Mouse (Mus musculus) intestine, postnatal 0 days (tissue): ENCODE results near the gene Galnt6. TPM values are rescaled to one million over a fixed set of nuclear protein-coding genes. Genes with fewer than 3 reads are reported as not detected.

Source experiments
- ATAC-seq: fragments of 200-750 bp; cut with Nextera tagmentation; 2 replicates; pipeline ENCODE4 v1.8.0; 2017; ENCODE audit warnings: mild to moderate bottlenecking, moderate TSS enrichment, moderate library complexity
- H3K27ac ChIP-seq: fragments of 300-500 bp; sonication (generic); 2 replicates; pipeline ENCODE4 v1.5.1; 2014; ENCODE audit warnings: mild to moderate bottlenecking, low read depth, low read length, moderate library complexity
- H3K27me3 ChIP-seq: fragments of 300-500 bp; sonication (generic); replicated peaks from 2 replicates; pipeline ENCODE4 v1.6.1; 2014; ENCODE audit warnings: low read length, mixed read lengths; ENCODE audit not compliant: control insufficient read depth, insufficient read depth
- H3K36me3 ChIP-seq: fragments of 300-500 bp; sonication (generic); 2 replicates; pipeline ENCODE4 v1.6.1; 2014; ENCODE audit warnings: mild to moderate bottlenecking, moderate library complexity; ENCODE audit not compliant: control insufficient read depth, insufficient read depth
- H3K4me1 ChIP-seq: fragments of 300-500 bp; sonication (generic); replicated peaks from 2 replicates; pipeline ENCODE4 v1.6.1; 2014; ENCODE audit warnings: antibody characterized with exemption, low read length, mixed read lengths; ENCODE audit not compliant: control insufficient read depth, insufficient read depth
- H3K4me2 ChIP-seq: fragments of 300-500 bp; sonication (generic); replicated peaks from 2 replicates; pipeline ENCODE4 v1.6.1; 2014; ENCODE audit warnings: low read depth, mild to moderate bottlenecking, moderate library complexity
- H3K4me3 ChIP-seq: fragments of 300-500 bp; sonication (generic); 2 replicates; pipeline ENCODE4 v1.5.1; 2014; ENCODE audit warnings: low read depth, low read length
- H3K9ac ChIP-seq: fragments of 300-500 bp; sonication (generic); 2 replicates; pipeline ENCODE4 v1.6.1; 2014; ENCODE audit warnings: mild to moderate bottlenecking, low read depth, low read length
- H3K9me3 ChIP-seq: fragments of 300-500 bp; sonication (generic); 2 replicates; pipeline ENCODE4 v1.6.1; 2016; ENCODE audit warnings: mixed run types; ENCODE audit not compliant: control insufficient read depth
- CTCF ChIP-seq: sonication (generic); IDR thresholded peaks from 2 replicates; pipeline ENCODE4 v1.5.1; 2016; ENCODE audit warnings: low read depth, mild to moderate bottlenecking, control low read depth, antibody characterized with exemption, moderate library complexity
- WGBS: fragments of 180-500 bp; shearing (Covaris S2); extraction: QIAGEN DNeasy Blood & Tissue Kit; methylation state at CpG from one replicate; pipeline ENCODE4 v1.1.7; 2014; 5-methylcytosine and 5-hydroxymethylcytosine counted together
- polyA plus RNA-seq: library from polyadenylated mRNA; unstranded; fragments of >200 nt; fragmentation: Nextera tagmentation; extraction: Ambion mirVana; gene quantifications from 2 replicates; pipeline ENCODE4 v1.2.1, GENCODE M21; 2015

The Galnt6 gene
- polyA plus RNA-seq, 1 experiment from 2014 or later = 72.5 TPM

GRCm38 (mm10) chr15:100685255-100685654, 43.9 kb downstream of the Galnt6 start:
- ATAC-seq = no peak
- Histone ChIP-seq H3K4me2 (no peak overlapping the region; the same call in 1 of the 2 replicates), H3K9ac (no peak overlapping the region), H3K4me3 (no peak overlapping the region), H3K36me3 (no peaks in the 10 kb centered on the region), H3K27me3 (no peaks in the 10 kb centered on the region), H3K27ac (no peak overlapping the region), H3K9me3 (0 out of 2 replicates have a peak, but pooled peaks cover under 1% of the 10 kb centered on the region), H3K4me1 (no peaks in the 10 kb centered on the region)
- WGBS = 29% methylated on average over 13 of the region's 13 CpGs
- TF ChIP-seq CTCF = no peak

- Histone ChIP-seq H3K4me1 (0 out of 2 replicates have a peak, but pooled peaks cover 2% of the 10 kb centered on the region), H3K27ac (no peak overlapping the region), H3K4me3 (no peak overlapping the region), H3K36me3 (no peaks in the 10 kb centered on the region), H3K27me3 (no peaks in the 10 kb centered on the region), H3K9me3 (no peaks in the 10 kb centered on the region), H3K9ac (no peak overlapping the region), H3K4me2 (no peak overlapping the region)
- ATAC-seq = no peak
- 51% methylated on average over 10 of the region's 10 CpGs for WGBS
- TF ChIP-seq CTCF = no peak
Measured at GRCm38 (mm10) chr15:100684450-100684849, 44.7 kb downstream of the Galnt6 start.

- TF ChIP-seq CTCF = peak; percentile 93
- H3K4me1 ChIP-seq = 0 out of 2 replicates have a peak, but pooled peaks cover 4% of the 10 kb centered on the region
Measured at GRCm38 (mm10) chr15:100683041-100683440, 46.1 kb downstream of the Galnt6 start.

GRCm38 (mm10) chr15:100681770-100682169, 47.4 kb downstream of the Galnt6 start:
- no peak overlapping the region for H3K9ac ChIP-seq
- no peak for TF ChIP-seq CTCF
- H3K36me3 ChIP-seq = no peaks in the 10 kb centered on the region
- no peaks in the 10 kb centered on the region for H3K27me3 ChIP-seq
- no peak for ATAC-seq
- H3K27ac ChIP-seq = no peak overlapping the region
- WGBS = 43% methylated on average over 7 of the region's 7 CpGs
- no peak overlapping the region; the same call in 1 of the 2 replicates for H3K4me2 ChIP-seq
- 0 out of 2 replicates have a peak, but pooled peaks cover 4% of the 10 kb centered on the region for H3K4me1 ChIP-seq
- no peak overlapping the region for H3K4me3 ChIP-seq
- H3K9me3 ChIP-seq = no peaks in the 10 kb centered on the region

More at GRCm38 (mm10) chr15:100683041-100683440, 46.1 kb downstream of the Galnt6 start:
- no peaks in the 10 kb centered on the region for H3K27me3 ChIP-seq
- H3K36me3 ChIP-seq = no peaks in the 10 kb centered on the region
- H3K4me2 ChIP-seq = no peak overlapping the region
- no peak overlapping the region for H3K9ac ChIP-seq
- 0 out of 2 replicates have a peak, but pooled peaks have one; percentile 7 for ATAC-seq
- H3K4me3 ChIP-seq = no peak overlapping the region
- H3K27ac ChIP-seq = no peak overlapping the region
- no peaks in the 10 kb centered on the region for H3K9me3 ChIP-seq
- WGBS = 46% methylated on average over 2 of the region's 2 CpGs

- no peak overlapping the region; the same call in 1 of the 2 replicates for H3K27ac ChIP-seq
- H3K4me3 ChIP-seq = no peak overlapping the region
- H3K27me3 ChIP-seq = no peaks in the 10 kb centered on the region
- H3K36me3 ChIP-seq = no peaks in the 10 kb centered on the region
- no peaks in the 10 kb centered on the region for H3K9me3 ChIP-seq
- H3K4me2 ChIP-seq = no peak overlapping the region
- WGBS = 40% methylated on average over 3 of the region's 3 CpGs
- TF ChIP-seq CTCF = no peak
- H3K9ac ChIP-seq = no peak overlapping the region
- ATAC-seq = no peak
- 0 out of 2 replicates have a peak, but pooled peaks cover 4% of the 10 kb centered on the region for H3K4me1 ChIP-seq
Measured at GRCm38 (mm10) chr15:100680381-100680780, 48.8 kb downstream of the Galnt6 start.

GRCm38 (mm10) chr15:100679005-100679404, 50.2 kb downstream of the Galnt6 start:
- no peaks in the 10 kb centered on the region for H3K27me3 ChIP-seq
- no peaks in the 10 kb centered on the region for H3K9me3 ChIP-seq
- peak overlapping the region; percentile 41 for H3K4me2 ChIP-seq
- 0 out of 2 replicates have a peak, but pooled peaks cover 4% of the 10 kb centered on the region for H3K4me1 ChIP-seq
- no peak overlapping the region for H3K4me3 ChIP-seq
- H3K36me3 ChIP-seq = no peaks in the 10 kb centered on the region
- TF ChIP-seq CTCF = no peak
- 37% methylated on average over 14 of the region's 14 CpGs for WGBS
- peak; percentile 60 for ATAC-seq
- H3K27ac ChIP-seq = peak overlapping the region; percentile 54
- H3K9ac ChIP-seq = no peak overlapping the region
